Comparison of ENCODE assay signal across 24 mouse cellular contexts in the genomic region with DNA sequence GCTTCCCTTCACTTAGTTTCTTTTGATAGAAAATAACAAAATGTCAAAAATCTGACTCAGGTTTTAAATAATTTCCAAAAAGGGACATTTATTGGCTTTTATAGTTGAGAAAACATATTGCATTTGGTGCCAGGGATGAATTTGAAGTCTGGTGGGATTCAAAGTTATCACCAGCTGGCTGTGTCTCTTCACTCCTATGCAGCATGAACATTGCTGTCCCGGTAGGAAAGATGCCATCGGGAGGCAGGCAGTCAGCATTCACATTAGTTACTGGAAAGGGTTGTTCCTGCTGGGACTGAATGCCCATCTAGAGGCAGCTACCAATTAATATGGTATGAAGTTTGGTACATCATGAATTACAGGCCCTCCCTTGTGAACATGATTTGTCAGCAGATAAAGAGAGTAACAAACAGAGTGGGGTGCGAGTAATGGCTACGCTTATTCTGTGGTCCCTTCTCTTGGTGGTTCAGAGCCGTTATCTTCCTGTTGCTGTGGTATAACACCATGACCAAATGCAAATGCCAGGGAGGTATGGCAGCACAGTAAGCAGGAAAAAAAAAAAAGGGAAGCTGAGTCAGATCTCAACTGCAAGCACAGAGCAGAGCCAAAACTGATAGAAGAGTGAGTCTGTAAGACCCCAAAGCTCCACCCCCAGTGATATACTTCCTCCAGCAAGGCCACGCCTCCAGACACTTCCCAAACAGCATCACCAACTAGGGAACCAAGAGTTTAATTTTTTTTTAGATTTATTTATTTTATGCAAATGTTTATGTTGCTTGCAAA.
DNase-seq lines count a peak whose midpoint lies in the region; TF ChIP-seq lines count a peak whose summit lies in the region.
"Had no signal": no experiment of that assay in that cellular context is flagged by ENCODE, and none has a peak within 500 bp of the region (broad histone marks: within the 10 kb centered on the region; RNA-seq: fewer than 3 reads in every experiment).

No protein-coding gene starts in this region.

- H3K4me1 ChIP-seq in kidney, adult 2 months (ENCODE audit: control insufficient read depth, insufficient read depth, low read length), result no peaks in the 10 kb centered on the region
- H3K4me1 ChIP-seq: intestine, embryonic 15.5 days; limb, embryonic 10.5 days; neural tube, embryonic 15.5 days had no signal

- no peak overlapping the region for H3K4me3 ChIP-seq in kidney, adult 2 months (ENCODE audit: insufficient read depth, low read depth, low read length)
- H3K4me3 ChIP-seq: forebrain, embryonic 10.5 days; intestine, embryonic 15.5 days; left cerebral cortex, adult 2 months; limb, embryonic 10.5 days; neural tube, embryonic 15.5 days had no signal

- H3K27me3 ChIP-seq in splenic B cell, adult 2 months (ENCODE audit: control insufficient read depth, insufficient read depth, low read length, poor library complexity, severe bottlenecking), result no peaks in the 10 kb centered on the region
- H3K27me3 ChIP-seq in kidney, adult 2 months (replicated peaks; ENCODE audit: control insufficient read depth, insufficient read depth, low read length), result no peaks in the 10 kb centered on the region
- H3K27me3 ChIP-seq: intestine, embryonic 15.5 days; neural tube, embryonic 15.5 days had no signal

- peak; percentile 36 for DNase-seq in layer of hippocampus, adult 11-12 months (ENCODE audit: low spot score)
- no peak for DNase-seq in layer of hippocampus, postnatal 25 days (ENCODE audit: extremely low spot score in 1 of 2, low spot score in 1 of 2)
- peak; percentile 84 for DNase-seq in MEL-GATA-1-ER (ENCODE audit: extremely low read depth, low read depth)
- peak; percentile 33 to 41 for DNase-seq in layer of hippocampus, adult 8-10 months (ENCODE audit: low spot score in 2 of 2)
- DNase-seq in splenic B cell, adult 2 months (ENCODE audit: low read depth, low spot score), result peak; percentile 46
- no peak for DNase-seq in kidney, adult 2 months
- no peak for DNase-seq in retina, embryonic 14.5 days (ENCODE audit: low spot score)
- DNase-seq: adrenal gland, adult 8-10 months; cerebellum, adult 9-10 months; gastrocnemius, postnatal 10 days; heart, adult 18-20 months; heart, postnatal 36 days; kidney, postnatal 25 days; liver, postnatal 0 days; thymus, adult 2 months; thymus, postnatal 4 days had no signal

- H3K27ac ChIP-seq in kidney, adult 2 months (ENCODE audit: insufficient read depth, low read depth, low read length), result no peak overlapping the region
- H3K27ac ChIP-seq: forebrain, embryonic 10.5 days; hindbrain, embryonic 14.5 days; intestine, embryonic 15.5 days; left cerebral cortex, adult 2 months; limb, embryonic 10.5 days; macrophage; neural tube, embryonic 15.5 days; stomach, postnatal 0 days had no signal

- TF ChIP-seq POLR2A in kidney, adult 2 months (IDR thresholded peaks at IDR 0.05; ENCODE audit: low read depth, low read length), result no peak

- TF ChIP-seq CTCF in kidney, adult 2 months (conservative IDR thresholded peaks at IDR 0.05; ENCODE audit: insufficient read depth, insufficient read length, low read depth, low read length), result no peak

- WGBS in kidney, adult 2 months, result 91% methylated on average over 6 of the region's 6 CpGs

- no peaks in the 10 kb centered on the region for H3K36me3 ChIP-seq in splenic B cell, adult 2 months (ENCODE audit: control insufficient read depth, insufficient read depth, low read length, poor library complexity, severe bottlenecking)
- H3K36me3 ChIP-seq in kidney, adult 2 months (ENCODE audit: control insufficient read depth, insufficient read depth, low read length), result no peaks in the 10 kb centered on the region
- H3K36me3 ChIP-seq: forebrain, embryonic 10.5 days; intestine, embryonic 15.5 days; limb, embryonic 10.5 days; neural tube, embryonic 15.5 days had no signal

Comparison
In these comparisons a context has a peak if more than half of its experiments do, and no peak if none do; other contexts are left out.
1. DNase-seq: peak in layer of hippocampus, adult 11-12 months (single experiment), MEL-GATA-1-ER (single experiment), layer of hippocampus, adult 8-10 months (2 of 2) and splenic B cell, adult 2 months (single experiment); none in layer of hippocampus, postnatal 25 days (0 of 2), kidney, adult 2 months (single experiment) and retina, embryonic 14.5 days (single experiment).